Mouse (Mus musculus) lung, embryonic 14.5 days (tissue): Measurements from ENCODE around the gene Golt1a. TPM values are rescaled to one million over a fixed set of nuclear protein-coding genes. Genes with fewer than 3 reads are reported as not detected.

ENCODE experiments used
- ATAC-seq: fragments of 200-750 bp; cut with Nextera tagmentation; 2 replicates; pipeline ENCODE4 v1.8.0; 2017; ENCODE audit warnings: mild to moderate bottlenecking, moderate TSS enrichment, moderate library complexity; ENCODE audit not compliant: insufficient read depth
- DNase-seq: peaks from one replicate; pipeline ENCODE4 v3.0.0-alpha.2; 2015
- H3K27ac ChIP-seq: fragments of 300-500 bp; sonication (generic); 2 replicates; pipeline ENCODE4 v1.5.1; 2014; ENCODE audit warnings: low read depth, mild to moderate bottlenecking, moderate library complexity
- H3K27me3 ChIP-seq: fragments of 300-500 bp; sonication (generic); 2 replicates; pipeline ENCODE4 v1.6.1; 2014; ENCODE audit warnings: low read length, control low read depth; ENCODE audit not compliant: insufficient read depth
- H3K36me3 ChIP-seq: fragments of 300-500 bp; sonication (generic); 2 replicates; pipeline ENCODE4 v1.6.1; 2014; ENCODE audit warnings: control low read depth; ENCODE audit not compliant: insufficient read depth
- H3K4me1 ChIP-seq: fragments of 300-500 bp; sonication (generic); 2 replicates; pipeline ENCODE4 v1.6.1; 2014; ENCODE audit warnings: antibody characterized with exemption, control low read depth; ENCODE audit not compliant: insufficient read depth
- H3K4me2 ChIP-seq: fragments of 300-500 bp; sonication (generic); 2 replicates; pipeline ENCODE4 v1.6.1; 2014; ENCODE audit warnings: mild to moderate bottlenecking
- H3K4me3 ChIP-seq: fragments of 300-500 bp; sonication (generic); 2 replicates; pipeline ENCODE4 v1.5.1; 2014; ENCODE audit warnings: low read depth, low read length
- H3K9ac ChIP-seq: fragments of 300-500 bp; sonication (generic); 2 replicates; pipeline ENCODE4 v1.6.1; 2014
- H3K9me3 ChIP-seq: fragments of 300-500 bp; sonication (generic); 2 replicates; pipeline ENCODE4 v1.6.1; 2016; ENCODE audit warnings: low read depth, low read length, control low read depth
- CTCF ChIP-seq: IDR thresholded peaks from 2 replicates; pipeline ENCODE4 v1.5.1; 2016; ENCODE audit warnings: antibody characterized with exemption, low read depth
- WGBS: fragments of 180-500 bp; shearing (Covaris S2); extraction: QIAGEN DNeasy Blood & Tissue Kit; methylation state at CpG from one replicate; pipeline ENCODE4 v1.1.7; 2014; 5-methylcytosine and 5-hydroxymethylcytosine counted together
- polyA plus RNA-seq: library from polyadenylated mRNA; unstranded; fragments of >200 nt; fragmentation: Nextera tagmentation; extraction: Ambion mirVana; gene quantifications from 2 replicates; pipeline ENCODE4 v1.2.1, GENCODE M21; 2014

Gene Golt1a
- polyA plus RNA-seq, 1 experiment from 2014 or later = 0.55 TPM

DNA sequence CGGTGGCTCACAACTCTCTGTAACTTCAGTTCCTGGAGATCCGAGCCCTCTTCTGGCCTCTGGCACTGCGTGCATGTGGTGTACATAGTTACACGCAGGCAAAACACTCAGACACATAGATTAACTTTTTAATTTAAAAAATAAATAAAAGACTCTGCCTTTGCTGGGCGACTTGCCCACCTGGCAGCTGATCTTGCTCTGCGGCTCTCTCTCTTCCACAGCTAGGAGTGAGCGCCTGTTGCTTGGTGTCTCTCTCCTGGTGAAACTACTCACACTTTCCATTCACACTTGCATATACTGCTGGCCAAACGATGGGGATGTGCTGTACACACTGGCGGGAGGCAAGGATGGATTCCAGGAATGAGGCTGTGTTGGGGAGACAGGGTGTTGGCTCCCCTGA lies 36.9 kb downstream of the Golt1a start:
- H3K9me3 ChIP-seq = no peaks in the 10 kb centered on the region
- H3K9ac ChIP-seq = no peak overlapping the region
- H3K4me1 ChIP-seq = no peaks in the 10 kb centered on the region
- DNase-seq (no peak), ATAC-seq (no peak)
- H3K4me2 ChIP-seq = no peak overlapping the region
- no peak overlapping the region for H3K27ac ChIP-seq
- TF ChIP-seq CTCF = no peak
- 74% methylated on average over 9 of the region's 9 CpGs for WGBS
- no peaks in the 10 kb centered on the region for H3K27me3 ChIP-seq
- no peak overlapping the region for H3K4me3 ChIP-seq
- H3K36me3 ChIP-seq = no peaks in the 10 kb centered on the region

GRCm38 (mm10) chr1:133347226-133347625 lies 37.6 kb downstream of the Golt1a start:
- ATAC-seq (no peak), DNase-seq (no peak)
- TF ChIP-seq CTCF = no peak
- 64% methylated on average over 3 of the region's 3 CpGs for WGBS
- Histone ChIP-seq H3K4me3 (no peak overlapping the region), H3K27me3 (no peaks in the 10 kb centered on the region), H3K27ac (no peak overlapping the region), H3K4me2 (no peak overlapping the region), H3K9me3 (no peaks in the 10 kb centered on the region), H3K36me3 (no peaks in the 10 kb centered on the region), H3K9ac (no peak overlapping the region), H3K4me1 (no peaks in the 10 kb centered on the region)

GRCm38 (mm10) chr1:133347693-133348520 lies 38.3 kb downstream of the Golt1a start:
- no peak for TF ChIP-seq CTCF
- Histone ChIP-seq H3K4me3 (no peak overlapping the region), H3K27me3 (no peaks in the 10 kb centered on the region), H3K27ac (no peak overlapping the region), H3K4me1 (no peaks in the 10 kb centered on the region), H3K9me3 (no peaks in the 10 kb centered on the region), H3K36me3 (no peaks in the 10 kb centered on the region), H3K9ac (no peak overlapping the region), H3K4me2 (no peak overlapping the region)
- 51% methylated on average over 11 of the region's 11 CpGs for WGBS
- no peak for ATAC-seq
- no peak for DNase-seq

- Histone ChIP-seq H3K4me2 (no peak within 1 kb of the TSS), H3K4me3 (no peak within 1 kb of the TSS), H3K9me3 (no peaks in the 10 kb centered on the region), H3K36me3 (no peaks in the 10 kb centered on the region), H3K27me3 (no peaks in the 10 kb centered on the region), H3K9ac (no peak within 1 kb of the TSS), H3K27ac (no peak within 1 kb of the TSS), H3K4me1 (0 out of 2 replicates have a peak, but pooled peaks cover under 1% of the 10 kb centered on the region)
- DNase-seq (no peak), ATAC-seq (no peak)
- no peak for TF ChIP-seq CTCF
- WGBS = 90% methylated on average over 1 of the region's 1 CpGs
Measured at GRCm38 (mm10) chr1:133350210-133350609, 40.6 kb downstream of the Golt1a start, which contains the start of gene Ren1. Gene Ren1, plus strand, starts transcription at chr1:133350510.

GRCm38 (mm10) chr1:133351762-133352161 lies 42.2 kb downstream of the Golt1a start:
- peaks cover 5% of the 10 kb centered on the region; the same call in 1 of the 2 replicates for H3K4me1 ChIP-seq
- no peaks in the 10 kb centered on the region for H3K27me3 ChIP-seq
- no peaks in the 10 kb centered on the region for H3K9me3 ChIP-seq
- no peak overlapping the region for H3K27ac ChIP-seq
- DNase-seq (no peak), ATAC-seq (no peak)
- H3K4me2 ChIP-seq = no peak overlapping the region
- H3K4me3 ChIP-seq = no peak overlapping the region
- no peak for TF ChIP-seq CTCF
- WGBS = 46% methylated on average over 9 of the region's 9 CpGs
- no peak overlapping the region for H3K9ac ChIP-seq
- no peaks in the 10 kb centered on the region for H3K36me3 ChIP-seq

GRCm38 (mm10) chr1:133353371-133353809 lies 43.8 kb downstream of the Golt1a start:
- H3K9me3 ChIP-seq = no peaks in the 10 kb centered on the region
- no peak overlapping the region for H3K4me2 ChIP-seq
- no peak overlapping the region for H3K9ac ChIP-seq
- 44% methylated on average over 12 of the region's 12 CpGs for WGBS
- ATAC-seq (peak; percentile 10; the same call in 1 of the 2 replicates), DNase-seq (peak; percentile 86)
- no peaks in the 10 kb centered on the region for H3K27me3 ChIP-seq
- H3K27ac ChIP-seq = no peak overlapping the region
- no peak overlapping the region for H3K4me3 ChIP-seq
- H3K36me3 ChIP-seq = no peaks in the 10 kb centered on the region
- peak; percentile 97 for TF ChIP-seq CTCF
- peaks cover 5% of the 10 kb centered on the region; the same call in 1 of the 2 replicates for H3K4me1 ChIP-seq

GRCm38 (mm10) chr1:133355469-133355868 lies 45.9 kb downstream of the Golt1a start:
- Histone ChIP-seq H3K4me3 (no peak overlapping the region), H3K4me1 (peaks cover 5% of the 10 kb centered on the region; the same call in 1 of the 2 replicates), H3K36me3 (no peaks in the 10 kb centered on the region), H3K9ac (no peak overlapping the region), H3K9me3 (no peaks in the 10 kb centered on the region), H3K27me3 (no peaks in the 10 kb centered on the region), H3K4me2 (no peak overlapping the region), H3K27ac (no peak overlapping the region)
- no peak for TF ChIP-seq CTCF
- WGBS = 38% methylated on average over 5 of the region's 5 CpGs
- DNase-seq (no peak), ATAC-seq (no peak)
